Mouse (Mus musculus) cerebellum, adult 2 months (tissue): ENCODE data around the gene Aox3.

Source experiments
- CTCF ChIP-seq: fragments of 200-500 bp; IDR thresholded peaks from 2 replicates; pipeline ENCODE4 v1.5.1; 2011; ENCODE audit warnings: low read depth, mild to moderate bottlenecking, control low read depth, low read length, moderate library complexity, borderline replicate concordance; ENCODE audit not compliant: insufficient read depth
- POLR2A ChIP-seq: fragments of 200-500 bp; IDR thresholded peaks from 2 replicates; pipeline ENCODE4 v1.6.1; 2011; ENCODE audit warnings: low read length, control low read depth, borderline replicate concordance; ENCODE audit not compliant: insufficient read depth

- TF ChIP-seq CTCF (no peak), POLR2A (no peak)
Observed at GRCm38 (mm10) chr1:58169893-58170292, 57.0 kb downstream of the Aox3 start.
